Mouse (Mus musculus): Measurements from ENCODE around the gene Ddi2.

Gene Ddi2

DNA sequence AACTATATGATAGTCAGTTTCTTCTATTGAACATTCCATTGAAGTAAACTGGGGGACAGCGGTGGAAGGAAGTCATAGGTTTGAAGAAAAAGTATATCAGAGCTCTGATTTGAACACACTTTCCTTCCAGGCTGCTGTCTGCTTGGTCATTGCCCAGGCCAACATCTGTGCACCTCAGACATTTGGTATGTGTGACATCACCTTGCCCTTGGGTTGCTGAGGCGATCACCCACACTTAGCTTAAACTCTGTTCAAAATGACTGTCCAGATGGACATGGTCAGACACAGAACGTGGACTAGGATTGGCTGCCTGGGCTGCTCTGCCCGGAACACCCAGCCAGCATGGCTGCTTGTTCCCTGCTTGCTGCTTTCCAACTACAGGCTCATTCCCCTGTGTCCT, 19.2 kb upstream of the Ddi2 start:
- DNase-seq (ENCODE audit: low read depth, low spot score) = no peak

GRCm38 (mm10) chr4:141741856-141742255, 18.6 kb upstream of the Ddi2 start:
- DNase-seq (ENCODE audit: low read depth, low spot score) = no peak

- no peak for DNase-seq (ENCODE audit: low read depth, low spot score)
These were observed 14.8 kb upstream of the Ddi2 start for GRCm38 (mm10) chr4:141738015-141738414.

DNA sequence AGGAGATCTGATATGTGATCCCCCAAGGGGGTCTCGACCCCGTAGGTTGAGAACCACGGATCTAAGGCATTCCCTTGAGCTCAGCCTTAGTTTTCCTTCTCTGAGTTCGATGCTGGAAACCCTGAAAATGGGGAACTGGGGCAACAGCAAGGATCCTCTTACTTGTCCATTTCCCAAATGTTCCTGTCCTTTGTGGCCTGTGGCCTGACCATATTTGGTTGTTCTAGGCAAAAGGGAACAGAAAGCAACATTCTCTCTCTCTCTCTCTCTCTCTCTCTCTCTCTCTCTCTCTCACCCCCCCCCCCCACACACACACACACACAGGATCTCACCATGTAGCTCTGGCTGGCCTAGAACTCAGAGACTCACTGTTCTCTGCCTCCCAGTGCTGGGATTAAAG, 13.6 kb upstream of the Ddi2 start:
- DNase-seq (ENCODE audit: low read depth, low spot score) = no peak

- no peak for DNase-seq (ENCODE audit: low read depth, low spot score)
These were observed 12.0 kb upstream of the Ddi2 start for GRCm38 (mm10) chr4:141735206-141735560.

- DNase-seq (ENCODE audit: low read depth, low spot score) = peak; percentile 98
These were observed 11.4 kb upstream of the Ddi2 start for GRCm38 (mm10) chr4:141734446-141735205.

- peak; percentile 47 for DNase-seq (ENCODE audit: low read depth, low spot score)
These were observed 8.5 kb upstream of the Ddi2 start for GRCm38 (mm10) chr4:141731766-141732165.

GRCm38 (mm10) chr4:141730401-141730800, 7.2 kb upstream of the Ddi2 start:
- DNase-seq (ENCODE audit: low read depth, low spot score) = no peak

GRCm38 (mm10) chr4:141729266-141729665, 6.0 kb upstream of the Ddi2 start:
- no peak for DNase-seq (ENCODE audit: low read depth, low spot score)

GRCm38 (mm10) chr4:141725738-141726137, 2.5 kb upstream of the Ddi2 start:
- no peak for DNase-seq (ENCODE audit: low read depth, low spot score)

GRCm38 (mm10) chr4:141725277-141725676, 2.1 kb upstream of the Ddi2 start:
- DNase-seq (ENCODE audit: low read depth, low spot score) = no peak

DNA sequence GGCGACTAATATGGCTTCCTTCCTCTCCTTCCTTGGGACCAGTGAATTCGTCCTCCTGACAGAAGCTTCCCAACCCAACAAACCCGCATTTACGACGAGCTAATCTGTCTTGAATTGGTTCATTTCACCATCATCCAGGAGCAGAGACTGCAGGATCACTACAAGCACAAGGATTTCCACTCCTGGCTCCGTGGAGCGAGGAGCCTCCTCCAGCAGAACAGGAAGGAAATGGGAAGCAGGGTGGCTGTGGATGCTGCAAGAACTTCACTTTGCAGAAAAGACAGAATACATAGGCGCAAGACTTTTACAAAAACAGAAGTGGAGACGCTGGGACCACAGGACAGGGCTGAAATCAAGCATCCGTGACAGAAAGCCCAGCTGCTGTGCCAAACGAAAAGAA, 1.4 kb upstream of the Ddi2 start:
- no peak for DNase-seq (ENCODE audit: low read depth, low spot score)

DNA sequence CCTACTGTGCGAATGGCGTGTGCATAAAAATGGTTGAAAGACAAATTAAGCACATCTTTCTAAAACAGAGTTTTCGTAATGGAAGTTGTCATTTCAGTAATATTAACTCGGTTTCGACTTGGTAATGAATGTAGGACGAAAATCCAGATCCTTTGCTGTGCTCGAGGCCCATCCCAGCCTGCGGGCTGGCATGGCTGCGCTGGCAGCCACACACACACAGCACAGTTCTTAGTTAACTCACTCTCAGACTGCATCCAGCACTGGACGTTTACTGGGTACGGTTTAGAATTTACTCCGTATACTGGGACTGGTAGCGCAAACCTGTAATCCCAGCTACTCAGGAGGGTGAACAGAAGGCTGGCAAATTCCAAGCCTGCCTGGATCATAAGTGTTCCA, 452 bp upstream of the Ddi2 start:
- no peak for DNase-seq (ENCODE audit: low read depth, low spot score)

GRCm38 (mm10) chr4:141721961-141722360, 1.3 kb downstream of the Ddi2 start:
- no peak for DNase-seq (ENCODE audit: low read depth, low spot score)

GRCm38 (mm10) chr4:141720761-141721523, 2.3 kb downstream of the Ddi2 start:
- DNase-seq (ENCODE audit: low read depth, low spot score) = no peak

- no peak for DNase-seq (ENCODE audit: low read depth, low spot score)
These were observed 3.9 kb downstream of the Ddi2 start for GRCm38 (mm10) chr4:141719304-141719703.

- DNase-seq (ENCODE audit: low read depth, low spot score) = no peak
These were observed 5.6 kb downstream of the Ddi2 start for GRCm38 (mm10) chr4:141717633-141718032.

DNA sequence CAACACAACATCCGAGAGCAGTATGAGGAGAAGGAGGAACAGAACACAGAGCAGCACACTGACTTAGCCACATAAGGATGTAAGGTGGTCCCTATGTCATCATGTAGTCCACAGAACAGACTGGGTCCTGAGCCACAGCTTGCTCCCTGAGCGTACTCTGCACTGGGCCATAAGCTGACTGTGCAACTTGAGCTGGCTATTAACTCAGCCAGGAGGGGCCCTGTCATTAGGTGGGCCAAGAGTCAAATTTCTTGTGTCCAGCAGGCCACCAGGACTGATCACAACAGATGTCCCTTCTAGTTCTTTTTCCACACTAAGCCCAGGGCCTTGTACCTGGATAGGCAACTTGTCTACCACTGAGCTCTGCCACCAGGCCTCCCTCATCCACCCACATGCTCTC, 8.2 kb downstream of the Ddi2 start:
- DNase-seq (ENCODE audit: low read depth, low spot score) = no peak

GRCm38 (mm10) chr4:141713598-141714142, 9.5 kb downstream of the Ddi2 start:
- DNase-seq (ENCODE audit: low read depth, low spot score) = no peak

DNA sequence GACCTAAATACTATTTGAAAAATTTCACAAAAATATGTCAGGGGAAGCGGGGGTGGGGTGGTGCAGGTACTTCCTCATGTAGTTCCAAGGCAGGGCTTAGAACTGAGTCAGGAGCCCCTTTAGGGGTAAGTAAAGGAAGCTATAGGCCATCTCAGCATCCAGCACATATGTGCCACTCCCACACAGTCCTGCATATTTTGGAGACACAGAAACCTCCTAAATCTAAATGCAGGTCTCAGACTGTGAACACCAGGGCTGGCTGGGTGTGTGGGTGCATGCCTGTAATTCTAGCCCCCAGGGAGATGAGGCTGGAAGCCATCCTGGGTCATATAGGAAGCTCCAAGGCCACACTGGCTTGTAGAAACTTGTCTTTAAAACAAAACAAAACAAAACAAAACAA, 12.0 kb downstream of the Ddi2 start:
- no peak for DNase-seq (ENCODE audit: low read depth, low spot score)

GRCm38 (mm10) chr4:141708971-141709370, 14.2 kb downstream of the Ddi2 start:
- no peak for DNase-seq (ENCODE audit: low read depth, low spot score)

GRCm38 (mm10) chr4:141708005-141708404, 15.2 kb downstream of the Ddi2 start:
- no peak for DNase-seq (ENCODE audit: low read depth, low spot score)

- DNase-seq (ENCODE audit: low read depth, low spot score) = no peak
These were observed 17.9 kb downstream of the Ddi2 start for GRCm38 (mm10) chr4:141705331-141705730.
